Mouse (Mus musculus) right cerebral cortex, adult 2 months (tissue): ENCODE measurements around the gene Arl15.

Experiments
- DNase-seq, 2 experiments: peaks; one replicate each; pipeline ENCODE4 v3.0.0; 2021 to 2022; ENCODE audit warnings: low spot score in 2 of 2

Arl15 gene

DNA sequence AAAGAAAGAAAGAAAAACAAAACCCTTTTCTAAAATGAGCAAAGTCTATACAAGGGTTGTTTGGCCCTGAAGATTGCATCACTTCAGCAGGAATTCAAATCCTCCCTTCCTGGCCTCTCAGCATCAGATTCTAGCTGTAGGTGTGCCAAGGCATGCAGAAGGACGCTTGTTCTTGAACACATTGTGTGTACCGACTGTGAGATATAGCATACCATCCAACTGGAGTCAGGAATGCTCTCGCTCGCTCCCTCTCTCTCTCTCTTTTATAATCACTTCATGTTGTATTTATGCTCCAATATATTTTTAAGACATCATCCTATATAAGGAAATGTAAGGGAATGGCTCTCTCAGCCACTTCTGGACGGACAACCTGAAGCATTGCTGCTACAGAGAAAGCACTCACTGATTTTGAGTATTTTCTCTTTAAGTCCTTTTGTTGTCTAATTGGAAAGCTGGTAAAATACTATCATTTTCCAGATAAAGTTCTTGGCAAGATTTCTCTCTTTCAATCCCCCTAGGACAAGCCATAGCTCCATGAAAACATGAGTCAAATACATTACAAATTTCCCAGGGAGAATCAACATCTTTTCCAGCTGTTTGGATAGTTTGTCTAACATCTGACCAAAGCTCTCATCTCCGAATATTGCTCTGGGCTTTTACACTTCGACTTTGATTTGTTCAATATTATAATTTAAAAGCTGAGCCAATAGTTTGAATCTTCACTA is 300.0 kb downstream of the Arl15 start:
- no peak for DNase-seq

DNA sequence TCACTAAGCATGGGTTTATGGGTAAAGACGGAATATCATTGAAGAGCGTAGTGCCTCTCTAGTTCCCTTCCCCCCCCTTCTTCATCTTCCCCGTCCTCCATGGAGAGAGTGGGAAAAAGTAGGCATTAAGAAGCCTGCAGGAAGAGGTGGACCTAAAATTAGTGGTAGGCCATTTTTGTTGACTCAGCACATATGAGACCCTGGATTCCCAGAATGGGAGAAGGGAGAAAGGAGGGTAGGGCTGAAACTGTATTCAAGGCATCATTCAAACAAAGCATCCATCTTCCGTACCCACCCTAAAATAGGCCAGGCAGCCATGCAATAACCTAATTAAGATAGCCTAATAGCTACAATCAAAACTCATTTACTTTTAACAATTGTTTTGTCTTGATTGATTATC is 301.1 kb downstream of the Arl15 start:
- no peak for DNase-seq

DNA sequence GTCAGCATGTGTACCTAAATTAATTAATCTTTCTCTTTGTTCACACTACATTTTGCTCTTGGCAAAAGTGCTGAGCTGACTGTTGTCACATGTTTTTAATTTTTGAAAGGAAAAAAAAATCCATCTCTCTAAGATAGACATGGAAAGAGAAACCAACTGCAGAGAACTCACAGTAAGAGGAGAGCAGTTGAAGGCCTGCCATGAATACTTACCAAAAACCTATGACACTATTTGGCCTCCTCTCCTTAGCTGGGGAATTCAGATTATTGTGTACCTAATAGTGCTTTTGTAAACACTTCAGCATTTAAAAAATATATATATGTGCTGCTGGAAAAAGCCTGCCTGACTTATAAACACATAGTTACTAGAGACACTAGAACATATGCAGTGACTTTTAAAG is 302.1 kb downstream of the Arl15 start:
- DNase-seq = no peak

DNA sequence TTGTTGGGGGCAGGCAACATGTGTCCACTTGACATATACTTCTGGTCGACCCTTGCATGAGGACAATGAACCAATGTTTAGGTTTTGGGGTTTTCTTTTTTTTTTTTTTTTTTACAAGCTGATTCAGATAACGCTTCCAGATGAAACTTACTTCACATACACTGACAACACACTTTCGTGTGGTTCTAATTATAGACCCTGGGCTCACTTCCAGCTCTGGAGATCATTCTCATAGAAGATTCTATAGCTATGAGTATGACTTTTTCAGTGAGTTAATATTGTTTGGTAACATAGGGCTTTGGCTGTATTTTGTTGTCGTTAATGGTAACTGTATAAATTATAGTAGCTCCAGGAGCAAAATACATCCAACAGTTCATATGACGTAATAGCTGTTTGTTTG is 306.9 kb downstream of the Arl15 start:
- no peak for DNase-seq

DNA sequence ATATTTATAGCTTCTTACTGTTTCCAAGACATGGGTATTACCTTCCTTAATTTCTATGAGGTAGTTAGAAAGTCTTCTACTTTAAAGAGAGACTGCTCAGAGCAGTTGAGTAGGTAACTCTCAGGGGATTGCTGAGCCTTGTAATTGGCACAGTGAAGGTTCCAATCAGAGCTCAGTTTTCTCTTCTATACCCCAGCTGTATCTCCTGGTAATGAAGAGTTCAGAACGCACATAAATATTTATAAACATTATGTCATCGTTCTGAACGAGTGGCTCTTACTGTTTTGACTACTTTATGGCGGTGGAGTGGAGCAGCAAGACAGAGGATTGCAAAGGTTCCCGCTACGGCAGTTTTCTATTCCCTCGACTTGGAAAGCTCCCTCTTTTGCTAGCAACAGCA is 311.8 kb downstream of the Arl15 start:
- DNase-seq = no peak

DNA sequence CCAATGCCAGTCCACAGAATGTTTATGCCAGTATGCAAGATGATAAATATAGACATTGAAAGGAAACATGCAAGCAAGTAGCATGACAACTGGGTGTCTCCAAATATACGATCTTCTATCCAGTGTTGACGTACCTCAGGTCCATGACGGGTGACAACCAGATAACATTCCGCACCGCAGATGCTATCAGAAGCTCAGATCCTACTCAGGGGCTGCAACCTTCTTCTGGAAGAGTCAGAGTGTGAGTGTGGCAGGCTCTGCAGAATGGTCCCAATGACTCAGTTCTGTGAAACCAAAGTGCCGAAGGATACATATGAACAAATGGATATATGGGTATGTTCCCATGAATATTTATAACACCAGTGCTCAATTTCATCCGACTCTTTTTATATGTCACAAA is 313.2 kb downstream of the Arl15 start:
- DNase-seq = no peak

DNA sequence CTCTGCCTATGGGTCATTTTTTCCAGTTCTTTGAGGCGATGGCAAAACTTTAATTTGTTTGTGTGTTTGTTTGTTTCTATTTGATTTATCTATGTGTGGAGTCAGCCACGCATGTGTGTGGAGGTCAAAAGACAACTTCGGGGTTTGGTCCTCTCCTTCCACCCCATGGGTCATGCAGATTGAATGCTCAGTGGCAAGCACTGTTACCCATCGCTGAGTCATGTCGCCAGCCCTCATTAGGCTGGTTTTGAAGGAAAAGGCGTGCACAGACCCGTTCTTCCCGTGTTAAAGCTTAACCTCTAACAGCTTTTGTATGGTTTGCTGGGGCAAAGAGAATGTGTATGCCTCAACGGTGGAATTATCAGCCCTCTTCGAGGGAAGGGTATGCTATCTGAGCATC is 315.1 kb downstream of the Arl15 start:
- no peak for DNase-seq

DNA sequence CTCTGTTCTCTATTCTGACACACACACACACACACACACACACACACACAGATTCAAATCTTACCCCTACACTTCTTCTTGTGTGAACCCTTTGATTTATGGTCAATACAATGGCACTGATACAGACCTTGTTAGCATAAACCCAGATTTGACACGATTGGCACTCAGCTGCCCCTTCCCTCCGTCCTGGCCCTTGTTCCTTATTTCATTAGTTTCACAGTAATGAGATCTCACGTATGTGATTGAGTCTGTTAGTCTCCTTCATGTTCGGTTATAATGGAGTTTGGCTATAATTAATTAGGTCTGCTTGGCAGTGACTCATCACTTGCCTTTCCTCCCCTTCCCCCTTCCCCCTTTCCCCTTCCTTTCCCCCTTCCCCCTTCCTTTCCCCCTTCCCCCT is 315.5 kb downstream of the Arl15 start:
- no peak for DNase-seq

DNA sequence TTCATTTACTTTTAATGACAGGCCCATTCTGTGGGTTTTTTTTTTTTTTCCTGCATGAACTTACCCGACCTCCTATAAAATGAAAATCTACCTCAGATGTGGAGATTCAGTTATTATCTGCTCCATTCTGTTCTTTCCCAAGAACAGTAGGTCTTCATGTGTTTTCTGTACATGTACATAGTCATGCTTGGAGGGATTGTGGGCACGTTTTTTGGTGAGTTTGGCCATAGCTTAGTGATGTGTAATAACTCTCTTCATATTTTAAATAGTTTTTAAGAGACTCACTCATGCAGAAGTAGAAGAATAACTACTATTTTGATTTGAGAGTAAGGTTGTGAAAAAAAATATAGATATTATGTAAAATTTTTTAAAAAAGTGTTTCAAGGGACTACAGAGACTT is 319.2 kb downstream of the Arl15 start:
- no peak for DNase-seq

DNA sequence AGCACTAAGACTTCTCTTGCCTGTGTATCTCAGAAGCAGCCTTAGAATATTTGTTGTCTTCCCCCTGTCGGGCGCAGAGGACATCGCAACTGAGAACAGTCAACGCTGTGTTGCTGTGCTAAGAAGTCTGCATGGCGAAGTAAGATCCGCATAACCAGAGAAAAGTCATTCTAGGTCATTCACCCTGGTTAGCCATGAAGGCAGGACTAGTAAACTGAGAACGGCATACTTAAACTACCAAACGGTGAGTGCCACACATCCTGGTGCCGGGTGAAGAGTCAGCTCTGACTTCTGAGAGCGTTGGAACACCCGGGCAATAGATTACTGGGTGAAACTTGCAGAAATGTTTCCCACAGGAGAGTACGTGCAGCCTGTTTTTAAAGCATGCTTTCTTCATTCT is 320.3 kb downstream of the Arl15 start:
- no peak for DNase-seq

DNA sequence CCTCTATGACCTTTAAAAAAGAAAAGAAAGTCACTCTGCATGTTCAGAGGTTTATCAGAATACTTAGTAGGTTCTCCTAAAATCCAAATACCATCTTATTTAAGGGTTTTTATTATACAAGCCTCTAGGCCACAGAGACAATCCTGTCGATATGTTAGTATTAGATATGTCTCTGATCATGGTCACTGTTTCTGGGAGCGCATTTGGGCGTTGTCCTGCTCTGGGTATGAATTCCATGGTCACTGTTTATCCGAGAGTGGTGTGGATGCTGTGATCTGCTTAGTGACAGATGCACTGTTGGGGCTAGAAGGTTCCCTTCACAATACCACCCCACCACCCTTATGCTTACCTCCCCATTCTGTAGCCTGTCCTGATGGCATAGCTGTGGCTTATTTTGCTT is 320.8 kb downstream of the Arl15 start:
- DNase-seq = no peak

DNA sequence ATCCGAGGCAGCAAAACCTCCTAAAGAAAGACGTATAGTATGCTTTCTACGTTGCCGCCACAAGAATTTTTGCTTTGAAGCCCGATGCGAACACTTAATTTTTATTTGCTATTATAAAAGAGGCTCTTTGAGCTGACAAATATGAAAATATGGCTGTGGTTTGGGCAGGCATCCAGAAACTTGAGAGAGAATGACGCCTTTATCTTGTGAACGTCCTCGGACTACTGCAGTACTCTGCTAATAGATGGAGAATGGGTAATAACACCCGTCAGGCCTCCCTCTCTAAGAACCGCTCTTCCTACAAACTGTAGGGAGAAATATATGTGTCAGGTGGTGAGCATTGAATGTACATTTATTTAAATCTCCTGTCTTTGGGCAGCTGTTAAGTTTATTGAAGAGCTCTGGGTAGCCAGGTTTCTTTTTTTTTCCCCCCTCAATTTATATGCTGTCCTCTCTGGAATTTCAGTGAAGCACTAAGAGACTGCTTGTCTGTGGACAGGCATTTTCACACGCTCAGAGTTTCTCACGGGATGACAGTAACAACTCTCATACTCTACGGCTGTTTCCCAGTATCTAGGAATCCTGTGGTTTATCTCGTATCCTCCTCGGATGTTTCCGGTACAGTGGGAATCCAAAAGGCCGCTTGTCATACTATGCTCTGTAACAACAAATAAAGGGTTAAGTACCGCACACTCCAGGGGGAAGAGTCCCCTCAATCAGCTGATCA is 324.0 kb downstream of the Arl15 start:
- no peak for DNase-seq

DNA sequence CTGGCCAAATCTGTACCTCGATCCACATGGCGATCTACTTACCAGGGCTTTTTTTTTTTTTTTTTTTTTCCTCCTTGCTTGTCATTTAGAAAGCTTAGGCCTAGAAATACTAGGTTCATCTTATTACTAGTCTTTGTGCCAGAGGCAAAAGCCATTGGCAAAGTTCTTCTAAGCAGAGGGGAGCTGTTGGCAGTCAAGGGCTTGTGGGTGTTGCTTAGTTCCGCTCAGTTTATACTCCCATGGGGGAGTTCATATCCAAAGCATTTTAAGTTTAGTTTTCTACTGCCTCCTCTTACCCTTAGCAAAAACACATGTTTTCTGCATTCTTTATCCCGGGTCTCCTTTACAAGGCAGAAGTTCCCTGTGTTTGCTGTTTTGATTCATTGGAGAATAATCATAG is 325.5 kb downstream of the Arl15 start:
- DNase-seq = no peak

DNA sequence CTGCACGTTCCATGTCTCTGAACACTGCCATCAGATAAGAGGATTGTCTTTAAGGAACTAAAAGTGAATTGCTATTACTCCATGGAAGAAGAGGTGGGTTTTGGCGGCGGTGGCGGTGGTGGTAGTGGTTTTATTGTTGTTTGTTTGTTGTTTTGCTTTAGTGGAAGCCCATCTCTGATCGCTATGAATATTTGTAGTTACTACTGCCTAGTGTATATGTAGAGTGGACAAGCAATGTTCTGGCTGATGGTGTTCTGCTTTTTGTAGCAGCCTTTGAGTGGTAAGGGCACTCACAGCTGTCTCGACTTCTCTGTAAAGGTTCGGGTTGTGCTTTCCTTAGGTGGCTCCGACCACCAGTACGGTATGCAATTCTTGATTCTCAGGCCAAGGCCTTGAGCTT is 327.3 kb downstream of the Arl15 start:
- no peak for DNase-seq

DNA sequence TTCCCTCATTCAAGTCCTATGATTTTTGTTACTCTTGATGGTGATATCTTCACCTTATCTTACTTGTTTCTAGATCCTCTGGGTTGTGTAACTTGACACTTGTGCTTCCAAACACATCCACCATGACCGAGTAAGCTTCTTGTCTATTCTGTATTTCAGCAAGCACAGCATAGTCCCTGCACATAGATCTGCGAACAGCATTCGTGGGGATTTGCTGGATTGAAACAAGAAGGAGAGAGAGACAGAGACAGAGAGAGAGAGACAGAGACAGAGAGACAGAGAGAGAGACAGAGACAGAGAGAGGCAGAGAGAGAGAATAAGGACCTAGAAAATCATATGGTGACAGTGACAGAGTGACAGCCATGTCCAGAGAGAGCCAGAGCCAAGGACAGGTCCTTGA is 329.1 kb downstream of the Arl15 start:
- no peak for DNase-seq

DNA sequence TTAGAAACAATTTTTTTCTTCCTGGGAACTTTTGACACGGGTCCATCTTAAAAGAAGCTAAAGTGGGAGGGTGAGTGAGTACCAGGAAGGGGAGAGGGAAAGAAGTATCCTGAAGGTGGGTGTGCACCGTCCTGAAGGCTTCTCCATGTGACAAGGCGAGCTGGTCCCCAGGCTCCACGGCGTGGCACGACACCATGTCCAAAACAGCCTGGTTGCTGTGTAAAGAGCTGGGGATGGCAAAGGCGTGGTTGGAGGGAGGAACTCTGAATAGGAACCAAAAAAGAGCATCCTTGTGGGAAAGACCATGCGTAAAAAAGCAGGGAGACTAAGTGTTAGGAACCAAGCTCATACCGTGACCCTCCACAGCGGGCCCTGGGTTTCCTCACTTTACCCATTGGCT is 330.1 kb downstream of the Arl15 start:
- no peak for DNase-seq

DNA sequence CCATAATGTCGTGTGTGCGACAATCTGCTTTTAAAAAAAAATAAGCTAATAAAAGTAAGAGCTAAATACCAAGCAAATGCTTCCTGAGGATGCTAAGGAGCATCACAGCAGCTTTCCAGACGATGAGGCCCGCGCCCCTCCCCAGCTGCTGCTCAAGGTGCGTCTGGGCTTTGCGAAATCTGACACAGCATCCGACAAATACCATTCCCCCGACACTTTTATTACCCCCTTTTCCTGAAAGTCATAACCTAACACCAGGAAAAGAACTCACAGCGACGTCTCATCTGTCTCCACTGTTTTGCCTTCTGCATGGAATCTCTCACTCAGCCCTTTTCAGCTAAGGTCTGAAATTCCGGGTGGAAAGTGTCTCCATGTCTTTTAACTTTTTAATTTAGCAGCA is 330.7 kb downstream of the Arl15 start:
- no peak for DNase-seq

DNA sequence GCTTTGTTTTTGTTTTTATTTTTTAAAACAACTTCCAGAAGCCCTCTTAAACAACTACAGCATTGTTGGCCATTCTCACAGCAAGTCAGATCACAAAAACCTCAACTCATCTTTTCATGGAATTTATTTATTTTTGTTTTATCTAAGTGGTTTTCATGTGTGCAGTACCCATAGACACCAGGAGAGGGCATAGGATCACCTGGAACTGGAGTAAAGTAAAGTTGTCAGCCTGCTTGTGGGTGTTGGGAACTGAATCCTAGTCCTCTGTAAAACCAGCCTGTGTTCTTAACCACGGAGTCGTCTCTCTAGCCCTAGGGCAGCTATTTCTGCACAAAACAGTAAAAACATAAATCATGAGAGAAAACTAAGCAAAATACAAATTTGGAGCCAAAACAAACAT is 334.1 kb downstream of the Arl15 start:
- DNase-seq = no peak

DNA sequence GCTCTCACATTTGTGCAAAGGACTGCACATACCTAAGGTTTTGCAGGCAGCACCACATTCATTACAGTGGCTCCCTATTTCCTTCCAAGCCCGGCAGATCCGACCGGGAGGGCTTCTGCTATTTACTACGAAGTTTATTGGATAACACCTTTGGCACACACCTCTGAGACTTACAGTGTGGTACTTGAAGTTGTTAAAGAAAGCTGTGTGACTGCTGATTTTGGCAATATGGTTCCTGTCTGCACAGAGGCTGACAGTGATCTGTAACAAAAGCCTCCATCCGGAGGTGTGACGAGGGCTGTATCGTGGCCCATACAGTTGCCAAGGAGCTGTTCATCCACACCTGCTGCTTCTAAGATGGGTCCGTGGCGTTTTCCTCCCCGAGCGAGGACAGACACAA is 335.7 kb downstream of the Arl15 start:
- no peak for DNase-seq

DNA sequence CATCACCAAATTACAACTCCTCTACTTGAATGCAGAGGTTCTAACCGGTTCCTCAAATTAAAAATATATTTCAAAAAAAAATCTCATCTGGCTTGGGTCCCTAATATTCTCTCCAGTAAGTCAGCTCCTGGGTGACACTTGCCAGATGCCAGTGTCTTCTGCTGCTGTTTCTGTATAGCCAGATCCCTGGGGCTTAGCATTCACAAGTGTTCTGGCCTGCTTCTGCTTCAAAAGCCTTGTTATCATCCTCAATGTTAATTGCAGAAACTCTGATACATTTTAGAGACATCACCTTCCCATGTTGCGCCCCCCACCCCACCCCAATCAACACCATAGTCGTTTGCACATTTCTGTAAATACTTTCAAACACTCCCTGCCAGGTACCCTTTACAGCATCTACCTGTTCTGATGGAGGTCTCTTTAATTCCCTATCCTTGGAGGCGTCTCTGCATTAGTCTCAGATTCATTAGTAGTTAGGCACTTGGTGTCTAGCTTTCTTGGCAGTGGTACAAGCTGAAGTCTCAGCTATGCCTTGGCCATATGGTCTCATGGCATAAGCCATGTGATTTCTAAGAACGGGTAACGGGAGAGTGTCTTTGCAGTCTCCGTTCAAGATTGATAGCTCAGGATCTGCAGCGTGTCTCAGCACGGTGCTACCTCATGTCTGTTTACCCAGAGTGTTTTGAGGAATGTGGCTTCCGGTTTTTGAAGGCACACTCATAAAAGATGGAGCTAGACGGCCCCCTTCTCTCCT is 336.4 kb downstream of the Arl15 start:
- peak in 1 of 2 experiments; percentile 24 for DNase-seq

DNA sequence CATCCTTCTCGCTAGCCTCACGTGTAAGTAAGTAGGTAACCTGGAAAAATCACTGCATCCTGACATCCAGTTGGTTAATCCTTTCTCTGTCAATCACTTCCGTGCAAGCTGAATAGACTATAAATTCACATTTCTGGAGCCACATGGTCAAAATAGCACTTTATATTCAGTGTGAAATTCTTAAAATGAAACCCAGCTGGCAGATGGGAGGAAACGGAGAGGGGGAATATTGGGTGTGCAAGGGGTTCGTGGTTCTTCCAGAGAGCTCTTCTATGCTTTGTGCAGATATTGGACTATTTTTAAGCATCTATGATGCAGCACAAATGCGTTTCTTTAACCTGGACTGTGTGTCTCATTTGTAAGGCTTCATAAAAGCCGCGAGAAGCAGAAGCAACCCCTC is 344.6 kb downstream of the Arl15 start:
- DNase-seq = peak; percentile 22 to 46

DNA sequence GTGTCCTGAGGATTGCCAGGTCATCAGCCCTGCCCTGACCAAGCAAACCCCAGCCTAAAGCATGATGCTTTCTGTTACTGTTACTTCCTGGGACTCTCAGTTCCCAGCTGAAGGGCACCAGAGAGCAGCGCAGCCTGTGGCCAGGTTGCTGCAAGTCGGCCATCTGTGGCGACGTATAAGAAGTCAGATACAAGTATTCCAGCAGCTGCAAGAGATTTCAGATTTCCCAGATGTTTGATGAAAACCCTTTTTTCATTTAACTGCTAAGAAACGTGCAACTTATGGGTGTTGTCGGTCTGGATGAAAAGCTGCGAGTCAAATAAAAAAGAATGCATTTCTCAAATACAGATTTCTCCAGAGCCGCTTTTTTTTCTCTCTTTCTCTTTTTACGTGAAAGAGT is 345.3 kb downstream of the Arl15 start:
- no peak for DNase-seq

DNA sequence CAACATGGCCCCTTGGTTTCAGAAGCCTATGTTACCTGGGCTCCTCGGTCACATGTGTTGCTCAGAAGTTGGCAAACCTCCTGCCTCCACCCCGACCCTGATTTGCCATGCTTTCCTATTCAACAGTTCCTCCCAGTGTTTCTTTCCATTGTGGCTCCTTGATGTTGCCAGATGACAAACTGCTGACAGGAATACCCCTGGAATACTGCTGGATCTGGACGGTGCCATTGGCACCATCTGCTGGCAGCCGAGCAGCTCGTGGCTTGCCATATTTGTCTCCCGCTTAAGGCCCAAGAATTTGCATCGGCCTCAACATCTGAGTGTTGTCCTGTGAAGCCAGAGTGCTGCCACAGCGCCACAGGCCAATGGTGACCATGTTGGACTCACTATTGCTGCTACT is 348.5 kb downstream of the Arl15 start:
- DNase-seq = no peak
